Mouse (Mus musculus): ENCODE measurements at regions not wholly inside any gene's neighbourhood (a gene's known extent, or its start where the extent isn't known, plus 50 kb on each side); places are given as distances from the start of the nearest gene placed in this dataset.
A peak's percentile ranks its signal among the peaks of the same experiment; 100 is the strongest.

DNA sequence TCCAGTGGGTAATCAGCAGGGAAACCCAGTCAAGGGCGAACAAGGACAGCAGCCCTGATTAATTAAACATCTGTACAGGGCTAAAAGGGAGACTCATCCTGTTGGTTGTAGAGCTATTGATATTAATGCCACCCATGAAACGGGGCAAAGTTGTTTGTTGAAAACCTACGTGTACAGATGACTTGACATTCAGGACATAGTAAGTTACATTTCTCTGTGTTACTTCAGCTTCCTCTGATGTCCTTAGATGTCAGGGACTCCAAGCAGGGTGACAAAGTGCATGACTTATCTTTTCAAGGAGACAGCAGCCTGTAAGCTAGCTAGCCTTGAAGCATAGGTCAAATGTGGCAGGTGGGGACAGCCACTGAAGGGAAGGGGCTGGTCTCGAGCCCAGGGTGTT is 390.5 kb downstream of the Ccdc171 start:
- DNase-seq (ENCODE audit: low spot score): no peak

DNA sequence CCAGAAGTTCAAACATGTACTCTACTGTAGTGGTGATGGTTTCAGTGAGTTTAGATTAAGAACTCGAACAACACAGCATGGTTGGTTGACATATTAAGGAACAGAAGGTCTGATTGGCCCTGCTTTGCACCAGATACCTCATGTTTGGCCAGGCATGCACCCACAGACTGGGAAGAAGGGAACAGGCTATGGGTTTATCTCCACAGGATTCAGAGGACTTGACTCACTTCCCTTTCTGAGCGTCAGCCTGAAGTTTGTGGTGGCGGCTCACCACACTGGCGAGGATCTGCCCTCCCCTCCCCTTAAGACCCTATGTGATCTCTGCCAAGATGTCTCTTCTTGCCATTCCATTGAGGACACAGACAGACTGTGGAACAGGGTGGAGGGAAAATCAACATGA is 391.7 kb downstream of the Ccdc171 start:
- DNase-seq (ENCODE audit: low spot score): no peak

DNA sequence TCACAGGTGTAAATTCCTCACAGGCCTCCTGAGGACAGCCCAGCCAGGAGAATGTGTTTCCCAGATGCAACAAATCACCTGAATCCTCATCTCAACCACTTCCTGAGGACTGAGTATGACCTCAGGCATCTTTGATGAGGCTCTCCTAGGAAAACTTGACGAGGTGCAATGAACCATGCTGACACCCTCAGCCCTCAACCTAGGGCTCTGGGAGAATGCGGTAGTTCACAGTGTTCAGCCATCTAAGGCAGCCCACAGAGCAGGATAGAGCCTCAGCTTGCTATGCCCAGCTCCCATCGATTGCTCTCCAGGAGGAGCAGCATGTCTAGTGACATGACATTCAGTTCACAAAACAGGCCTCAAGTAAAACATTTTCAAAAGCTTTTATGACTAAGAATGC is 392.7 kb downstream of the Ccdc171 start:
- no peak for DNase-seq (ENCODE audit: low spot score)

DNA sequence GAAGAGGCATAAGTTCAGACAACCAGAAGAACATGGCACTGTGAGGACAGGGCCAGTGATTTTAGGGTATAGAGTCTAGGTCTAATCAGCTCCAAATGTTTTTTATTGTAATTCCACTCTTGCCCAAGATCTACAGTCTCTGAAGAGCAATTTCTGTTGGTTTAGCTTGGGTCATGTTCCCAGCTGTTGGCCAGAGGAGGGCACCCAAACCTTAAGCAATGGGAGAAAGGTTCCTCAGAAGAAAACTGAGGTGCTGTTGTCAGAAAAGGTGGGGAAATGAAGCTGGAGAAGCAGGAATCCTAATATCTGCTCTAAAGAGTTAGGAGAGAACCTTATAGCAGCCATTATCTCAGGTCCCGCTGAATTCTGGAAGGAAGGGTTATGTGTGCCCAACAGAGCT is 393.7 kb downstream of the Ccdc171 start:
- no peak for DNase-seq (ENCODE audit: low spot score)

DNA sequence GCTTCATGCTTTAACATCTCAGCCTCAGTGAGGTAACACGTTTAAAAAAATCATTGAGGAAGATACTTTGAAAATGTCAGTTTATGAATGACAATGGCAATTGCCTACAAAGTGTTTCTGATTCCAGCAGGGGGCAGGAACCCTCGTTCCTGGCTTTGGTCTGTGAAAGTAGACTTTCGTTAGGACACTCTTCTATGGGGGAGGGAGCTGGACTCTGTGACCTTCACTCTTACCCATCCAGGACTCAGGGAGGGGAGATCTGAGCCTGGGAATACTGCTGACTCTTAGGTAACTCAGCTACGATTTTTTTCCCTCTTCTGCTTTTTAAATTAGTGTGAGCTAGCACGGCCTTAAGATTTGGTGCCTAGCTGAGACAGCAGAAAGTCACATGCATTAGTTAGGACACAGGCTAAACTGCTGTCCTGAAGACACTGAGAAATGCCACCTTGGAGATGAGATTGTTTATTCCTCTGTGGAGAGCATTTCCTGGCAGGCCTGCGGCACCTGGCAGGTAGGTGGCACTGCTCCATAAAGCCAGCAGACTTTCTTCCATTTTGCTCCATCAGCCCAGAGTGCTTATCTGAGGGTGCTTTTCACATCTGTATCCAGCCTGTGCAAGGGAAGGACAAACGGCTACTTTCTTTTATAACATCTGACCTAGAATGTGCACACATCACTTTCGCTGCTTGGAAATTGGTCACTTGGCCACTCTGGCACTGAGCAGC is 399.9 kb downstream of the Ccdc171 start:
- DNase-seq (ENCODE audit: low spot score): no peak

DNA sequence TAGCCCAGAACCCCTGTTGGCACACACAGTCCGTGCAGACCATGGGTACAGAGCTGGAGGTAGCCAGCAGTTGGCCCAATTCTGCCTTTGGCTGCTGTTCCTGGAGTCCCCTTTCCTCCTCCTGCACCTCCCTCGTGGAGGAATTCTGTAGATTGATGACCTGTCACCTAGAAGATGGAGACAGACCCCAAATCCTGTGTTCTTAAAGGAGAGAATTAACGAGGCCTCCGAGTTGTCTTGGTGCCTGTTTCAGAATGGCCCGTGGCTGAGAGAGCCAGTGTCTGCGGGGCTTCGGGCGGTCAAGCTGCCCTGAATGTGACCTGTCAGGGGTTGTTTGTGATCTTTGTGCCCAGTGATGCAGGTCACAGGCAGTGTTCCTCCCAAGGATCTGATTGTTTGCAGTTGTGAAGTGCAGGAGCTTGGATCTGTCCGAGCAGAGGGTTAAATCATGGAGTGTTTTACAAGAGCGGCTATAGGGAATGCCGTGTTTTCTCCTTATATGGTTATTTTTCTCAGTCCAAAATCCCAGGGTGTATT is 400.9 kb downstream of the Ccdc171 start:
- DNase-seq (ENCODE audit: low spot score): no peak

DNA sequence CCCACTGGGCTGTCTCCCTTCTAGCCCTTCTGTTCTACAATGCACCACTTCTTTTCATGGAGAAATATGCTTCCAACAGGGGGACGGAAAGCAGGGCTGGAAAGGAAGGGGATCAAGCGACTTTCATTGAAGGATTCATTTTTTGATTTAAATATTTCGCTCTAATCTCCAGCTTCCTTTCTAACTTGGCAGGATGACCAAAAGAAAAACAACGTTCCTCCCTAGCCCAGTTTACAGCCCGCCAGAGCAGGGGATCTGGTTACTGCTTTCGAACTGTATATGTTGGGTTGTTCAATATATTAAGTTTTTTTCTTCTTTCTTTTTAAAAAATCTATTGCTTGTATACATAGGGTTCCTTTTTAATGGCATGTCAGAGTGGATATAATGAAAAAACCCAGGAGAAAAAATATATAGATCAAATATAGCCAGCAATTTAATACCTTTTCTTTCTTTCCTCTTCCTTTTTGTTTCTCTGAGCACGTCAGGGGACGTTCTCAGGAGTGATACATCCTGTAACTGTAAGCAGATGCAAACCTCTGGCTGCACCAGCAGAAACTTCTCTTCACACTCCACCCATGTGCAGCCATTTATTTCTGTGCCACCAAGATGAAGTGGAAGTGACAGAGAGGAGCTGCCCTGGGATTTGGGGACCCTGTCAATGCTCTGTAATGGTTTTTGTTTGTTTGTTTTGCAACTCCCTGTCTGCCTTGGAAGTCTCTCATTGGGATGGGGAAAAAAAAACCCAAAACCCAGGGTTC is 406.7 kb downstream of the Ccdc171 start:
- peak; percentile 23 for DNase-seq (ENCODE audit: low spot score)

DNA sequence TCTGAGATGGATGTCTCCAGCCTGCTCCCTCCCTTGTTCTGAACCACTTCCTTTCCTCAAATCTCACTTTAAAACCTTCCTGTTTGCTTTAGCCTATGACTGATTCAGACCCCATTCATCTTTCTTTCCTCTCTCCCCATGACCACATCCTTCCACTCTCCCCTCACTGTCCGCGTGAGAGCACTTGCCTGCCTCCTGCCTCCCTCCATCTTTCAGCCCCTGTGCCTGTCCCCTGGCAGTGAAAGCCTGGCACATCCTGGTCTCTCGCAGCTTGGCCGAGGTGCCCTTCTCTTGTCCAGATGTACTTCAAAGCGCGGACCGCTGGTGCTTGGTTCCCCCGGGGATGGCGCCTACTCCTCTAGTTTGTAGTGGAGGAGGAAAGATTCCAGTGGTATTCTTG is 416.3 kb downstream of the Ccdc171 start:
- DNase-seq (ENCODE audit: low spot score): peak; percentile 38

DNA sequence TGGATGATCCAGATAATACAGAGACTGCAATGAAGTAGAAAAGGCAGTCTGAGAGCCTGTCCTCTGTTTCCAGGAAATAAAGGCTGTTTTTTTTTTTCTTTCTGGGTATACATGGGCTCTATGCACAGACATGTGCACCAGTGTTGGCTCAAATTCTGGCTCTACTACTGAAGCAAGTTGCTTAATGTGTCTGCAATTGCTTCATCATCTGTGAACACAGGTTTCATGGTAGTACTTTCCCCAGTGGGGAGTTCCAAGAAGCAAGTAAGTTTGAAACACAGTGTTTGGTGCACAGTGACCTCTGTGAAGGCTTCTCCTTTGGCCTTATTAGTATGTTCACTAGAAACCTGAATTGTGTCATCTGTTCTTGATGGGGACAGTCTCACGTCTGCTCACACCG is 424.3 kb downstream of the Ccdc171 start:
- DNase-seq (ENCODE audit: low spot score): peak; percentile 1

DNA sequence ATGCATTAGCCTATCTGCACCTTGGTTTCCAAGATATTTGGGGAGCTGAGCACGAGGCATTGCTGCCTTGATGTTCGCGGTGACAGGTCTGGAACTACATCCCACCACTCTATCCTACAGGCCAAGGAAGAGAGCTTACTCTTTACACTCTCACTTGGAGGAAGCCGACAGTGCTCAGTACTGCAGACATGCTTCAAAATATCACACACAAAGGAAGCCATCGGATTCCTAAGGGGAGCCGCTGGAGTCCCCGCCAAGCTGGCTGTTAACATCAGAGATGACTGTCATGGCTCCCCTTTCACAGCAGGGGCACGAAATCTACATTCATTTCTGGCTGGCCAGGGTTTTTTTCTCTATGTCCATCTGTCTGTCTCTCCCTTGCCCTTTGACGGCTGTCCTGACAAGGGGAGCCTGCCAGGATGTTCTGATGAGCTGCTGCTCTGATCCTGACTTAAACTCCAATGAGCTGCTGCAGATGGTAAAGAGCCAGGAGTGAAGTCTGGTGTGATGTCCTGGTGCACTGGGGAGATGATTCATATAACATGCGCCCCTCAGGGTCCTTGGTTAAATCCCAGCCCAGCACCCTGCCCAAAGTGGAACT is 425.6 kb downstream of the Ccdc171 start:
- peak; percentile 11 for DNase-seq (ENCODE audit: low spot score)

DNA sequence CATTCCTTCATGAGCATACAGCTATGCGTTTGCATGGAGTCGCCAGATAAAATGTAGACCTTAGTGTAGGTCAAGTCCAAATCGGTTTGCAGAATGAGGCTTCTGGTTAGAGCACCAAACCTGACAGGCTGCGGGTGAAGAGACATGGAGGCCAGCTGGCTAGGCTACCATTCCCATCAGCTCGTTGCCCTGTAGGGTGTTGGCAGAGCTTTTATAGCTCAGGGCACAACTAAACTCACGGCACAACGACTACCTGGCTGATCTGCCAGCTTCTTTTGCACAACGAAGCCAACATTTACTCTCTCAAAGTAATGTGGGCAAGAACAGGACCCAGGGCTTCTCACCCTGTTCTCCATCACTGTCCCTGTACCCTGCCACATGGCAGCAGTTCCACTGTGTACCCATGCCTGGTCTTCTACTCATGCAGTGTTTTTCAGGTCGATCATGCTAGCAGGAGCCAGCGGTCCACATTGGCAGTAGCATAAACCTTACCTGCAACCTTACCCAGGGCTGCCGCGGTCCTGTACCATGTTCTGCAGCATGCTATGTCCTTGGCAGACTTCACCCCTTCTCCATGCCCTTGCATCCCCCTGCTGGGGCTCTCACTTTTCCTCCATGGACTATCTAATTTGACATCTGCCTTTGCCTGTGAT is 431.0 kb downstream of the Ccdc171 start:
- peak; percentile 19 for DNase-seq (ENCODE audit: low spot score)

DNA sequence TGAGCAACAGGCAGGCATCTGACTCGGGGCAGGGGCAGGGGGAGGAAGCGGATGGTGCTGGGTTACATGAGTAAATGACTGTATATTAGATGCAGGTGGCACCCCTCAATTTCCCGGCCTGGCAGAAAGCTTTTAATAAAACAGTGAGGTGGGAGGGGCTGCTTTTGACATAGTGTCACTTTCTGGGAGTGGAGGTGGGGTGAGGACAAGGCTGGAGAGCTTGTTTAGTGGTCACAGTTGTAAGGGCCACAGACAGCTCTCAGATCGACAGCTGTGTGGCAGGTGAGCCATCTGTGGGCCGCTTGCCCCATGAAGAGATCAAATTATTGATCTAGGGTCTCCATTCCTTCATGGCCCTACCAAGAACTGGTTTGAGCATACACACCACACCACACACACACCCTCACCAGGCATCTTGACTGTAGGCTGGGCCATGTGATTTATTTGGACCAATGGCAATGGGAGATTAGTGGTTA is 431.9 kb downstream of the Ccdc171 start:
- DNase-seq (ENCODE audit: low spot score): peak; percentile 29

DNA sequence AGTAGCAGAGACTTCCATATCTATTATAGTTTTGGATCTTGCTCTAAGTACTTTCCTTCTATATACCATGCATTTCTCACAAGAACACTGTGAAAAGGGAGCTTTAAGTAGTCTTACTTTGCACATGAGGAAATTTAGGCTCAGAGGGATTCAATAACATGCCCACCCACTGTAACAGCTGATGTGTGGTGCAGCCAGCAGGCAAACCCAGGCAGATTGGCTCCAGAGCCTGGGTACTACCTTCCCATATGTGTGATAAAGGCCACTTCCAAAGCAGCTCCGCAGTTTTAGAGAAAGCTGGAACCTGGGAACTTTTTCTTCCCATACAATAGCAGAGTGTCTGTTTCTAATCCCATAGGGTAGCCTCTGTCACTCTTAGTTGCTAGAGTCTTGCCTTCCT is 441.6 kb downstream of the Ccdc171 start:
- no peak for DNase-seq (ENCODE audit: low spot score)

DNA sequence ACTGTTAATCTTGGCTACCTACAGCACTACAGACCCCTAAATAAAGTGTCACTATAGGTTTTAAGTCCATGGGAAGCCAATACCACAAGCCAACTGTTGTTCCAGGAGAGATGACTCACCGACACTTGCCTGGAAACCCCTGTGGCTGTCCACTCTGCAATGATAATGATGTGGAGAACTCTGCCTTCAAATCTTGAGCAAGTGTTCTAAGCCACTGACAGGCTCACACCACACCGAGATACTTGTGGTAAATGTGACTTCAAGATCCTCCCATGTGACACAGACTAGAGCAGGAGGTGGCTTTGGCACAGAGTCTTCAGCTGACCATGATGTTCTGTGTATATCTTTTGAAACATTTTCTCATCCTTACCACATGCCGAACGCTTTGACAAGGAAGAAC is 447.8 kb downstream of the Ccdc171 start:
- no peak for DNase-seq (ENCODE audit: low spot score)

DNA sequence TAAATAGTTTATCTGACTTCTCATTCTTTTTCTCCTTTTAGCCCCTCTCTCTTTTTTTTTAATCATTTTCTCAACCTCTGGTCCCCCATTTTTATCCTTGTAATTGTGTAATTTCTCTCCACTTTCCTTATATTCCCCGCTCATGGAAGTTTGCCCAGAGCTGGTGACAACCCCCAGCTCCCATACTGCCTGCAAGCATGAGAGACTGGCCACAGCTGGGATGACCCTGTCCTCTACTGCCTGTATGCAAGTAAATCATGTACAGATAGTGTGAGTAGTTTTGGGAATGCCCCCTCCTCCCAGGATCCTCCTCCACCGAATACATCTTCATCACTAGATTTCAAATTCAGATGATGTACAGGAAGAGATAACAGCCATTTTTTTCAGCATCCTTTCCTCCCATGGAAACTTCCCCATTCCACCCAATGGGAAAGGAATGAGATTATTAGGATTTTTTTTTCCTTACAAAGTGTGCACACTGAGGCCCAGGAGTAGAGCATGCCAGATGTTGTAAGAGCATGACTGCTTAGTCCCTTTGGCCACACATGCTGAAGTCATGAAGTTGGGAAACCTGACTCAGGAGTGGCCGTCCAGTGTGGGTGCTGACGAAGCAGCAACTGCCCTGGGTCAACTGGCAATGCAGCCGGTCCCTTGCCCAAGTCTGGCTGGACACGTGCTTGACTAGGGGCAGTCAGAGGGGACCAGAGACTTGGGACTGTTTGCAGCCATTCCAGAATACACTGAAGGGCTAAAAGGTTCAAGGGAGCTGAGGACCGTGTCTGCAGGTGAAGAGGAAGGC is 449.1 kb downstream of the Ccdc171 start:
- no peak for DNase-seq (ENCODE audit: low spot score)

DNA sequence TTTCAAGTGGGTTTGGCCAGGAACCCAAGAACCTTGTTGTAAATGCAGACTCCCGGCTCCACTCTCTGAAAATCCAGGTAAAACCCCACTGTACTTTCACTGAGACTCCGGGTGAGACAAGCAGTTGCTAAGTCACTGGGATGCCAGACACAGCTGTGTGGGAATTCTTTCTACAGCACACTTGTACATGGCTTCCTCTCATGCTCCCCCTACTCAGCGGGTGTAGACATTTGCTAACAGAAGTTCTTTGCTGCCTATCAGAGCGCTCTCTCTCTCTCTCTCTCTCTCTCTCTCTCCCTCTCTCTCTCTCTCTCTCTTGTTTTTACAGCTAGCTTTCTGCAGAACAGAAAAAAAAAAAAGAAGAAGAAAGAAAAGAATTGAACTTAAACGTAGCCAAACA is 450.2 kb downstream of the Ccdc171 start:
- no peak for DNase-seq (ENCODE audit: low spot score)

DNA sequence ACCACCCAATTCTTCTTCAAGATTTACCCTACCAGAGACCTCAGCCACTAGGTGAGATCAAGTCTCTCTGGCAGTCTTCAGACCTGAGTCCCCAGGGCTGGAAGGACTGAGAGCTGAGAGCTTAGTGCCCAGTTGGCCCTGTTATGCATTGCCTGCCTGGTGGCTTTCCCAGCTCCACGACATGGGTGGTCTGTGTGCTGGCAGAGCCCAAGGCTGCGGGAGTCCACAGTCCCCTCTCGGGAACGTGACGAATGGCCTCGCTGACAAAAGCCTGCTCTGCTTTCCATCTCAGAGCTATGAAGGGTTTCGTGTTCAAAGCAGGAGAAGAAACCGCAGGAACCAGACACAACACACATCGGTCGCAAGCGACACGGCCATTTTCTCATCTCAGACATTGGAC is 450.7 kb downstream of the Ccdc171 start:
- no peak for DNase-seq (ENCODE audit: low spot score)

DNA sequence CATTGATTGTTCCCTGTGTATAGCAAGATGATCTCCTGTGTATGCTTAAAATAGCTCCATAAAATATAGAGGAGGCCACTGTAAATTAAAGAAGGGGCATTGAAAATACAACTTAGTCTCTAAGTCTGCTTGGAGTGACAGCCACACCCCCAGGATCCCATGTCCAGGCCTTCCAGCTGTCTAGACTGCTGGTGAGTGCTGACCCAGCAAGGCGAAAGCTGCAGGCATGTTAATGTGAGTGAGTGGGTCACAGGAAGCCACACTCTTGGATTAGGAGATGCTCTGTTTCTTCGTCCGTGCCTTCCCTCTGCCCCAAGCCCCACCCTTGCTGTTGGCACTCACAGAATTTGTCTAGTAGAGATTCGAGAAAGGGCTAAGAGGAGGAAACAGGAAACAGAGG is 453.7 kb downstream of the Ccdc171 start:
- DNase-seq (ENCODE audit: low spot score): no peak

DNA sequence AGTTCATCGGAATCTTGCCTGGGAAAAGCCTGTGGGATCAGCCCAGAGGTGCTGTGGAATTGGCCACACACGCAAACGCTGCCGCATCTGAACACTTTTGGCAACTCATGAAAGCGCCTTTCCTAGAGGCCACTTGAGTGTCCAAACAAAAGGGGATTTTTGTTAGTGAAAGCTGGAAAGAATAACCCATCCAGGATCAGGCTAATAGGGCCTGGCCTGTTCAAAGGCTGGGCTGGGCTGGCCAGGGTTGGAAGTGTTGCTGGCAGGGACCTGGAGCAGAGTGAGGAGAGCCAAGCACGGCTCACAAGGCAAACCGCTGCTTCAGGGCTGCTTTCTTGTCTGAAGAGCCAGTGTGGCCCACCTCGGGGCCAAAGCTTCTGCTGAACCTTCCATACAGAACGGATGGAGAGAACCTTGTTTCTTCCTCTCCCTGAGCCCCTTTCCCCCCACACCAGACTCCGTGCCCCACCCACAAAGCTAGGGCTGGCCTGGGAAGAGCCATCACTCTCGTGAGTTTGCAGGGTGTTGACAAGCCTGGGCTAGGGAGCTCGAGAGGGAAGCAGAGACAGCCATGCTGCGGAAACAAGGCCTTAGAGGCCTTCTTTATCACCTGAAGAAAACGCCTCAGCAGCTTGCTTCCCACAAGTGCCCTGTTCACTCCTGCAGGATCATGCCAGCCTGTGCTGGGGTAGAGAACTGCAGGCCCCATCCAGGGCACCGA is 459.5 kb downstream of the Ccdc171 start:
- DNase-seq (ENCODE audit: low spot score): no peak

DNA sequence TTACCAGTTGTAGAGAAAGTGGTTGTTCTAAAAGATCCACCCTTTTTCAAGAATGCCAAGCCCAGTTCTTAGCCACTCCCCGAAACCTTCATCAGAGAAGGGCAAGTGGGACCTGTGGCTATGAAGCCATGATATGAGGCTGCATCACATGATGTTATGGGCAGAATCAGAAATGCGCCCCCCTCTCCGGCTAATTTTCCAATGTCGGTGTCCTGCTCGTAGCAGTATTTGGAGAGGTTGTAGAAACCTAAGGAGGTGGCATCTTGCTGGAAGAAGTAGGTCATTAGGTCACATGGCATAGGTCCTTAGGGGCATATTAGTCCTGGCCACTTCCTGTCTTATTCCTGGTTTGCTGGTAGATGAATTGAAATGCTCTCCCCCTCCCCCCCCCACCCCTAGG is 460.1 kb downstream of the Ccdc171 start:
- DNase-seq (ENCODE audit: low spot score): no peak
